Mouse (Mus musculus) layer of hippocampus, postnatal 36 days (tissue): ENCODE results near the gene Tyrp1. TPM values are rescaled to one million over a fixed set of nuclear protein-coding genes. Genes with fewer than 3 reads are reported as not detected.

Experiments used
- DNase-seq, 2 experiments: peaks; one replicate each; pipeline ENCODE4 v3.0.0; 2022
- total RNA-seq, 2 experiments: library from RNA; stranded (reverse); gene quantifications; 2 replicates each; pipeline ENCODE4 v1.2.3; 2021

The Tyrp1 gene
- under 1 TPM; 0.37 to 0.46 TPM for total RNA-seq

- no peak for DNase-seq
These were observed at the start of gene Tyrp1 for GRCm38 (mm10) chr4:80834050-80834449. TSS of gene Tyrp1 (plus strand) at chr4:80834123.

DNA sequence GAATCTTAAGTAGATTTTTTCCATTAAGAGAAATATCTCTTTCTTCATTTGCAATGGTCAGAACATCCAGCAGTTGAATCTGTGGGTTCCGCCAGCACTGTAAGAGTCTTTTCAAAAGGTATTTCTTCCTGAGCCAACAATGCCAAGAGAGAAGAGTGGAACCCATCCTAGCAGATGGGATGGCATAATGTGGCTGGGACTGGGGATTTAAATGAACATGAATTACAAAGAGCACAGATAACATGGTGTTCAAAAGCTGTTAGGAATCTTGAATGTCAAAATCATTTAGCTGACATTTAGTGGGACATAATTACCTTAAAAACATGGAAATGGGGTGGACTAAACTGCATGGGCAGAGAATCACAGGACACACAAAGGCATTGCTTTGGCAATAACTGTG is 45.6 kb upstream of the Tyrp1 start:
- DNase-seq, result peak; percentile 5 to 14

GRCm38 (mm10) chr4:80819511-80819910 is 14.4 kb upstream of the Tyrp1 start:
- DNase-seq, result no peak

- no peak for DNase-seq
These were observed 12.0 kb upstream of the Tyrp1 start for GRCm38 (mm10) chr4:80821945-80822344.

DNA sequence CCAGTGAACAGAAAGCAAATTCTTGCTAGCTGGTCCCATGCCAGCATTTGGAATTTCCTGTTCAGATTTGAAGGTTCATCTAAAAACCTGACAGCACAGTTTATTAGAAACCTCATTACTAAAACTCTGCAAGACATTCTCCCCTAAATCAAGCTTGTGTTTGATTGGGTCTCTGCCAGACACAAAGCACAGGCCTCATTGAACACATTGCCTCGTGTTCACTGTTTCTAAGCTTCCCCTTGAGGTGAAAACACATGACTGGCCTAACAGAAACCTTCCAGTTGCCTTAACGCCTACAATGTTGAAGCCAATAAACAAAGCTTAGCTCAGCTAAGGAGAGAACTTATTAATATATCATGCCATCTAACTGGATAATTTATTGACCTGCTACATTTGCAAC is 5.7 kb upstream of the Tyrp1 start:
- DNase-seq, result no peak

DNA sequence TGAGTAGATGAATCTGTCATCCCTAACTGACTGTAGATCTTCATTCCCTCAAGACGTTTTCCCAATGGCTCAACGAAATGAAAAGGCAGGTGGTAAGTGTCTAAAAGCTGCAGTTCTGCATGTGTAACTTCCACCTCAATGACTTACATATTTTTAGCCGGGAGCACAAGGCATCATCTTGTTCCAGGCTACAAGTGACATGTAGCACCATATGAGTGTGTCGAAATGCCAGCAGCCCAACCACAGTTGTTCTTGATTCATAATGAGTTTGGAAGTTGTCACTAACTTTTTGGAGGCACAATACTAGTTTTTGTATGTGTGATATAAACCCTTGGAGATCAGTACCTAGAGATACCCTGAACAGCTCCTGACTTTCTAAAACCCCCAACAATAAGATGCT is 5.4 kb downstream of the Tyrp1 start:
- no peak for DNase-seq

DNA sequence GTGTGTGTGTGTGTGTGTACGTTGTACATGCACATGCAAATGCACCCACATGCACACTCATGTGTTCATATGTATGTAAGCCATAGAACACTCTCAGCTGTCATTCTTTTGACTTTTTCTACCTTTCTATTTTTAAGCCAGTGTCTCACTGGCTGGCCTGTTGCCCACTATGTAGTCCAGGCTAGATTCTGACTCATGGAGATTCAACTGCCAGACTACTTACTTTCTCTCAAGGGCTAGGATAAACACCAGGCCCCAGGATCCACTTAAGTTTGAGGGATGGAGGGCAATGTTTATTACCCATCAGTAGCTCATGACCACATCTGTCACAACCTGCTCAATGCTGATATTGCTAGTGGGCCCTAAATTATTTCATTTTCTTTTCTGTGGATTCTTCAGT is 8.1 kb downstream of the Tyrp1 start:
- no peak for DNase-seq

- no peak for DNase-seq
These were observed 9.8 kb downstream of the Tyrp1 start for GRCm38 (mm10) chr4:80843752-80844151.

DNA sequence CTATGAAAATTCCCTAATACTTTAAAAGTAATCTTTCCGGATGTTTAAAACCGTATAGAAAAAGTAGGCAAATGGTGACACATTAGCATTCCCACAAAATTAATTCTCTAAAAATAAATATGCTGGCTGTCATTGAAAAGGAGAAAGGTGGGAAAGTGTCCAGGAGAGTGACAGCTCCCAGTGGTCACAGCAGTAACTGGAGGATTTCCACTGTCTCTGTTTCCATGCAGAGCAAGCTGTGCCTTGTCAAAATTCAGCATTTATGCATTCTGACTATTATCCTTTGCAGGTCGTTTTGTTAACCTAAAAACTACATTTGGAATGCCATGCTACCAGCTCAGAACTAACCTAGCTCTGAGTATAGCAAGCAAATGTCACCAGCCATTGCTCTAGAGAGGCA is 12.1 kb downstream of the Tyrp1 start:
- no peak for DNase-seq

- DNase-seq, result no peak
These were observed 18.9 kb downstream of the Tyrp1 start for GRCm38 (mm10) chr4:80852590-80853425.

DNA sequence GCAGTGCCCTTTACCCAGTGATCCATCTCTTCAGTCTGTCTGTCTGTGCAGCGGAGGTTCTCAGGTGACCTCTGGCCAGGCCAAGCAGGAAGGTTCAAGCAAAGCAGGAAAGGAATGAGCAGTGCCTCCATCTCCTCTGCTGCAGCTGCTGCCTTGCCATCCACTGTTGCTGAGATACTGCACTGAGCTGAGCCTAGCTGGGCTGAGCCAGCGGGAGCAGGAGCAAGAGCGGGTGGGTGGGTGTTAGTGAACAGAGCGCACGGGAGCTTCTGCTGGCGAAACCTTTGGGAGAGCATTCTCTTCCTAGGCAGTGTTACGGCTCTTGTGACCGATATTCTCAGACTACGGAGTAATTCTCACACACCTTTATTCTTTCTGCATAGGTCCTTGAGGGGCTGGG is 21.6 kb downstream of the Tyrp1 start:
- DNase-seq, result no peak

DNA sequence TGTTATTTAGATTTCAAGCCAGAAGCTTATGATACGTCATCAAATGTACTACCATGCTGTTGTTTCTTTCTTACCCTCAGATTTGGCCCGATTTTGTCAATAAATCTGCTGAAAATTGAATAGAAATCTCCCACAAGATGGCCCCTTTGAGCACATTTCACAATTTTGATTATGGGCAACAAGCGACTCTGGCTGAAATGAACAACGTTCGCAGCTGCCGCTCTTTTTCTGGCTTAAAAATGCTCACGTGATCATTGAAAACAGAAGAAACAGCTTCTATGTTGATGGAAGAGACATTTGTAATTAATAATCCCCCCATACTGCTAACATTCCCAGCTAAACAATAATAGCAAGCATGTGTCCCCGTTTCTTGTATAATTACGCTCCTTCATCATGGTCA is 29.0 kb downstream of the Tyrp1 start:
- no peak for DNase-seq

DNA sequence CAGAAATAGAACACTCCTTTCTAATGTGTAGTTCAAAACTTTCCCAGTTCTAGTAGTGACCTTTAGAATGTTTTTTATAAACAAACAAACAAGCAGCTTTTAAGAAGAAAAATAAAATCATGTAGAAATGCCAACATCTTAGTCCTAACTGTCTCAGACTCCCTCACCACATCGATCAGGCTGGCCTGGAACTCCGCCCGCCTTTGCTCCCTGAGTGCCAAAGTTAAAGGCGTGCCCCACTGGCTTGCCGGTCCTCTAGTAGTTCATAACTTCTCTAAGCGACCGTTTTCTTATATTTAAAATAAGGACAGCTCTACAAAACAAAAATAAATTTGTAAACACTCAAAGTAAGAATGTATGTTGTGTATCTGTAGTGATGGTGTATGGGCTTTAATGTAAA is 30.0 kb downstream of the Tyrp1 start:
- DNase-seq, result no peak

DNA sequence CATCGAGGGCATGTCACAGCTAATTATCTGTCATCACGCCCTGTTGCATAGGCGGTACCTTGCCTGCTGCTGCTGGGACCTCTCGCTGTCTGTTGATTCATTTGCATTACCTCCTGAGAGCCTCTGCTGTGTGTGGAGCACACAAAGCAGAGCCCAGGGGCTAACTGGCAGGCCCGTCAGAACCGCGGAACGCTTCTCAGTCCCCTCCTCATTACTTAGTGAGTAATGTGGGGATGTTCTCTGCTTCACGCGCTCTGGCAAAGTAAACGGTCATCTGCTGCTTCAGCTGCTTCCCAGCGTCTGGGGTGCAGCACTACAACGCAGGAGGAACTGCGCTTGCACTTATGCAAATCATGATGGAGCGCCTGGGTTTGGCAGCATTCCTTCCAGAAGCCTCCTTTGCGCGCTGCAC is 30.6 kb downstream of the Tyrp1 start:
- peak; percentile 74 to 75 for DNase-seq

GRCm38 (mm10) chr4:80866065-80866464 is 32.1 kb downstream of the Tyrp1 start:
- DNase-seq, result no peak

DNA sequence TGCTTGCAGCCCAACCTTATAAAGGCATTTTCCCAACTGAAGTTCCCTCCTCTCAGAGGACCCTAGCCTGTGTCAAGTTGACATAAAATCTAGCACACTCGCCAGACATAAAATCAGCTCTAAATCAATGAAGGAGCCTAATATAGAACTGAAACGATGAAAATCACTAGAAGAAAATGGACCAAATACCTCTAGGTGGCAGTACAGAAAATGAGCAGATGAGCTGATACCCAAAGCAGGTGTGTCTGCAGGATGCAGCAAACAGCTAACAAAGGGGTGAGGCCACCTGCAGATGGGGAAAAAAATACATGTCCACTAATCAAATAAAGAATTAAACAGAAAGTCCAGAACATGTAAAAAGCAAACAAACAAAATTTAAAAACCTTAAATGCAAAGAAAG is 35.7 kb downstream of the Tyrp1 start:
- no peak for DNase-seq

GRCm38 (mm10) chr4:80872847-80873644 is 39.1 kb downstream of the Tyrp1 start:
- DNase-seq, result no peak

- no peak for DNase-seq
These were observed 40.4 kb downstream of the Tyrp1 start for GRCm38 (mm10) chr4:80874121-80874859.

DNA sequence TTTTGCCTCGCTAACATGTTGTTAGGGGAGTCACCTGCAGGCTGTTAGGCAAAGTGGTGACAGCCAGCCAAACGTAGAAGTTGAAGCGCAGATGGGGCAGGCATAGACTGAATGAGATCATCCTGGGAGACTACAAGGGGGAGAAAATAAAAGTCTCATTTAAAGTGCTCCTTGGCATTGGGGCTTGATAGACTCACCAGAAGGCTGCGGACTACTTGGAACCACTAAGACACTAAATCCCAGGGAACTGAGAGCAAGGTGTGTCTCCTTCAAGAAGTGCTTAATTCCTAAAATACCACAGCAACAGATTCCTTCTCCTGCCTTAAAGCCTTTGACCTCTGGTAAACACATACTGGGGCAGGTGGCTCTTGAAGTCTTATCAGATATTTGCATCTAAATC is 41.1 kb downstream of the Tyrp1 start:
- no peak for DNase-seq

DNA sequence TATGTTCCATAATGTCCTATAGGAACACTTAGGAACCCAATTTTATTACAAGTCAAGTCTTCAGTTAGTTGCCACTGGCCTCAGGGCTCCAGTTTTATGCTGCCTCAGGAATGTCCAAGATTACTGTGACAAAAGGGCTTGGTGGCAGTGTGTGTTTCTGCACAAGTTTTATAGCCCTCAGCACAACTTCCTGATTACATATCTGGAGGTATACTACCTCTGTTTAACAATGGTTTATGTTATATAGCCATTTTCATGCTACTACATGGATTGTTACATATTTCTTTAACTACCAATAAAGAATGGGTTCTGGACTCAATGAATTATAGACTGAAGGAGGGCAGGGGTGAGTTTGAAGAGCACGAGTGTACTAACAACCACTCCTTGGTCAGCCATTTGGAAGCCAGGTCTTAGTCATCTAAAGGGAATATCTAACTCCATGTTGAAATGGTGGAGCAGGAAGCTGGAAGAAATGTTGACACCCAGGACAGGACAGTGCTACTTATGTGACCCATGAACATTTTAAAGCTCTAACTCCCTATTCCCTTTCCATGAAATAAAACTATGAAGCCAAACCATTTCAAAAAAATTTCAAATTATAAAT is 48.2 kb downstream of the Tyrp1 start:
- no peak for DNase-seq

DNA sequence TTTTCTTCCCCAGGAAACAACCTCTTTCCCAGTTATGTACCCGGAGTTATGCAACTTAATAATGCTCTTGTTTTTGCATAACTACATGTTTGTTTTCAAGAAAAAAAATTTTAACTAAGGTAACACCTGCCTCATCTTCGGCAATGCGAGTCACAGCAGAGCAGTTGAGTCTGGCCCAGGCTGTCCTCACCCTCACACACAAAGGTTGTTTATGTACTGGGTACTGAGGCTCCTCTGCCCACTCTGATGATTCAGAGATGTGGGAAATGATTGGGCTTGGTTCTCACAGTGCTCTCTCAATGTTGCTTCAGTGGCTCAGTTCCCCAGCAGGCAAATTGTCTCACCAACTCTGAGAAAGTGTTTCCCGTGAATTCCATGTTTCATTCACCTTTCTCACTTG is 52.7 kb downstream of the Tyrp1 start:
- DNase-seq, result no peak

DNA sequence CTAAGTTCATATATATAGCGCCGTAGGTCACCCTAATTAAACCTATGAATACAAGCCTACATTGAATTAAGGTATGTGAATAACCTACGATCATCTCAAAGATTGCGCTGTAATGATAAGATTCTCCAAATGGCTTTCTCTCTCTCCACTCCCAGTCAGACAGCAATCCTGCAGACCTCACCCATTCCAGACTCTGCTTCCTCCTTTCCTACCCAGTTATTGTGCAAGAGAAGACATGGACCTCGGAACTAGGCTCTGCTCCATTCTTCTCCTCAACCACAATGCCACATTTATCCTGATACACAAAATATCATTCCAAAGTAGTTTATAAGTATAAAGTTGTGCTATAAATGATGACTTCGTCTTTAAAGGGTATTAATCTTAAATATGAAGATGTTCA is 57.1 kb downstream of the Tyrp1 start:
- no peak for DNase-seq
